Mouse (Mus musculus) lung, adult 2 months (tissue): ENCODE results near the gene Dlx6. TPM values are rescaled to one million over a fixed set of nuclear protein-coding genes. Genes with fewer than 3 reads are reported as not detected.

ENCODE experiments used
- DNase-seq: peaks from one replicate; pipeline ENCODE4 v3.0.0; 2022
- H3K4me1 ChIP-seq: fragments of 200-500 bp; 2 replicates; pipeline ENCODE4 v1.6.1; 2011; ENCODE audit warnings: low read length; ENCODE audit not compliant: control insufficient read depth, insufficient read depth
- H3K4me3 ChIP-seq: fragments of 200-500 bp; replicated peaks from 2 replicates; pipeline ENCODE3; 2011; ENCODE audit warnings: low read depth, mild to moderate bottlenecking, control low read depth, low read length; ENCODE audit errors: extremely low read depth
- CTCF ChIP-seq: fragments of 200-500 bp; IDR thresholded peaks from 2 replicates; pipeline ENCODE4 v1.5.1; 2011; ENCODE audit warnings: mild to moderate bottlenecking, low read length, control low read depth; ENCODE audit not compliant: insufficient read depth
- POLR2A ChIP-seq: fragments of 200-500 bp; IDR thresholded peaks from 2 replicates; pipeline ENCODE4 v1.6.1; 2011; ENCODE audit warnings: low read depth, mild to moderate bottlenecking, control low read depth, low read length, borderline replicate concordance; ENCODE audit errors: extremely low read depth
- WGBS: fragments of 180-500 bp; shearing (Covaris S2); methylation state at CpG from one replicate; pipeline ENCODE4 v1.1.7; 2018; 5-methylcytosine and 5-hydroxymethylcytosine counted together
- polyA plus RNA-seq: library from polyadenylated mRNA; depleted of rRNA; stranded (reverse); fragments of >200 nt; gene quantifications from 2 replicates; pipeline ENCODE4 v1.2.3, GENCODE M21; 2012

Gene Dlx6
- polyA plus RNA-seq, 1 experiment, result not detected

DNA sequence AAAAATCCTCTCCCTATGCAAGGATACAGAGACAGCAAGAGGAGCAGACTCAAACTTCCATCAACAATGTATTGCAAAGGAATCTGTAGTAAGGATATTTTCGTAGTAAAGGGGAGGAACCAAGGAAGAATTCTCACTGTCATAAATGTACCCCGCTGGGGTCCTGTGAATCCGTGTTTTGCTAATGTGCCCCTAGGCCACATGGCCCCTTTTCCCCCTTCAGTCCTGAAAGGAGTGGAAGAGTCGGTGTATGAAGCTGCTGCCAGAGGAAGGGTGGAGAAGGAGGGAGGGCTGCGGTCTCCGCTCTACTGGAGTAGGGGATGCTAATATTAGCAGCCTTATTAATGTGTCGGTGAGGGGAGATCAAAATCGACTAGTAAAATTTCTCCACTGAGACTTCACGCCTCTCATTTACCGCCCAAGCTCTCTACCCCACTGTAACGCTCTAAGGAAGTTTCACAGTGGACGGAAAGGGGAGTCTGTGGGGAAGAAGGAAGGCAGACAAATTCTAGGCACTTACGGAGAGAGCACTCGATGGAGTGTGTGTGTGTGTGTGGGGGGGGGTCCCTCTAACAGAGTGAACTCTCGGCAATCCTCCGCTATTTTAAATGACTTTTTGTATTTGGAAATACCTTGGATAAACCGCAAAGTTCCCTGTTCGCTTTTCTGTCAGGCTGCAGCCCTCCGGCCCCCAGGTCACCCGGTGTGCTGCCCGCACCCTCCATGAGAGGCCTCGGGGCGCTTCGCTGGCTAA, 17.4 kb downstream of the Dlx6 start:
- Histone ChIP-seq H3K4me1 (no peaks in the 10 kb centered on the region), H3K4me3 (no peak overlapping the region)
- DNase-seq, result no peak
- WGBS, result 2% methylated on average over 24 of the region's 24 CpGs
- TF ChIP-seq CTCF (no peak), POLR2A (no peak)

DNA sequence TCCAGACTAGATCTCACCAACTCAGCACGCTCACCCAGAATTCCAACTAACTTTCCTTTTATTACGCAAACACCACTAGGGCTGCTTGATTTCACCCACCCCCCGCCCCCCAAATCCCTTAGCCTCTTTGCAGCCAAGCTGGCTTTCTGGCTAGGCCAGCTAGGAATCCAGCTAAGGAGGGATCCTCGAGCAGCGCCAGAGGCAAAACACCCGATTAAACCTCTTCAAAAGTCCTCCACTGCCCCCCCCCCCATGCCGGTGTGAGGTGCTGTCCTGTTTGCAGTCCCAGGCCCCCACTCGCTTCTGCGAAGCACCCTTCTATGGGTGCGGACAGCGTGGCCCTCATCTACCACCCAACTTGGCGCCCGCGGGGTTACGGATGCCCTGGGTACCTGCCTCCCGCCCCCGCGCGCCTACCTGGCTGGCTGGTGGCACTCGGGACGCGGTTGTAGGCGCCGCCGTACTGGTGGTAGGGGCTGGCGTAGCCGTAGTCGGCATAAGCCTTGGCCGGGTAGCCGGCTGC, 18.0 kb downstream of the Dlx6 start:
- DNase-seq, result no peak
- WGBS, result 2% methylated on average over 30 of the region's 30 CpGs
- no peak overlapping the region for H3K4me3 ChIP-seq
- no peaks in the 10 kb centered on the region for H3K4me1 ChIP-seq
- no peak for TF ChIP-seq POLR2A

DNA sequence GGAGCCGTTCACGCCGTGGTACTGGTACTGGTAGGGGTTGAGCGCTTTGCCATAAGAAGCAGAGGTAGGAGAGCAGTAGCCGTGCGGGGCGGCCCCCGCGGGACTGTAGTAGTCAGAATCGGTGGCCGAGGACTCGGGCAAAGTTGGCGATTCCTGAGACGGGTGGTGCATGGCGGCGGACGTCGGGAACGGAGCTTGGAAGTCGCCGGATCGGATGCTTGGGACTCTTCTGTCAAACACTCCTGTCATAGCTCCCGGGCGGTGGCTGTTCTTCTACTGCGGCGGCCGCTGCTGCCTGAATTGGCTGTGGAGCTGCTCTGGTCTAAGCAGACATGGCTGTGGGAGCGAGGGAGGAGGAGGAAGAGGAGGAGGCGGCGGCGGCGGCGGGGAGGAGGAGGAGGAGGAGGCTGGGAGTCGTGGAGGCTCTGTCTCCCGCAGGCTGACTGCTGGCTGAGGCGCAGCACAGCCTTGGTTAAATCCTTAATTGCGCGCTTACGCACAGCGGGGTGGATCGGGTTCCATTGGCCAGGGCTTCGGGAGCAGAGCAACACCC, 18.6 kb downstream of the Dlx6 start, which contains the start of gene Dlx5:
Gene Dlx5 (minus strand): TSS at position 448 of the 553 bp plus-strand sequence.
- DNase-seq, result no peak
- H3K4me1 ChIP-seq, result no peaks in the 10 kb centered on the region
- WGBS, result 1% methylated on average over 41 of the region's 42 CpGs
- TF ChIP-seq POLR2A, result no peak
- no peak for TF ChIP-seq CTCF
- H3K4me3 ChIP-seq, result peak within 1 kb of the TSS; percentile 4

DNA sequence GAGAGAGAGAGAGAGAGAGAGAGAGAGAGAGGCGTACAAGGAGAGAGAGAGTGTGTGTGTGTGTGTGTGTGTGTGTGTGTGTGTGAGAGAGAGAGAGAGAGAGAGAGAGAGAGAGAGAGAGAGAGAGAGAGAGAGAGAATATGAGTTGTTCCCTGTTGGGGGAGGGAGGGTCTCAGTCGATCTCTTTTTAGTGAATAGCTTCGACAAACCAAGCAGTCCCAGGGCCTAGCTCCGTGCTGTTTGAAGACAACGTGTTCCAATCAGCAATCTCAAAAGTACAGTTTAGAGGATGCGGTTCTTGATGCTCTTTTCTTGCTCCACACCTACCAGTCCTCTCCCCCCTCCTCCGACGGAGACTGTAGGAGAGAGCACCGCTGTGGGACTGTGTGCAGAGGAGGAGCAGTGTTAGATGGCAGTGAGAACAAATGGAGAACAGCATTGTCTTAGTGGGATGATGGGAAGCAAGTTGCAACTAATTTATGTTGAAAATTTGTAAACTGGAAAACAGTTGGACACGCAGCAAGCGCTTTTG, 19.2 kb downstream of the Dlx6 start:
- Histone ChIP-seq H3K4me1 (no peaks in the 10 kb centered on the region), H3K4me3 (no peak overlapping the region)
- WGBS, result 16% methylated on average over 10 of the region's 11 CpGs
- DNase-seq, result no peak
- TF ChIP-seq POLR2A (no peak), CTCF (no peak)

DNA sequence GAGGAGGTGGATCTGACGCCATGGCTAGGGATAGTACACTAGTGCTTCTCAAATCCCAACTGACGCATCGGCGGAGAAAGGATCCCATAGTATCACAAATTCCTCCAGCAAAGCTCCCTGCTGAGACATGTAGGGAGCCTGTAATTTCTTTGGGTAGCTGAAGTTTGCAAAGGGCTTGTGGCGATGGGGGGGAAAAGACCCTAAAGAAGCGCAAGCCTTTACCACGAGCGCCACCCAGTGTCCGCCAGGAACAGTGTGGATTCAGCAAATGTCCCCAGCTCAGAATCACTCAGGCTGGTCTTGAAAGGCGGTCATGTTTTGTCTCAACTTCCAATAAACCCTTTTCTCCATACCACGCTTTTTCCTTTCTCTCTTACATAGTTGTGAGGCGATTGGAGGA, 21.8 kb downstream of the Dlx6 start:
- DNase-seq, result no peak
- Histone ChIP-seq H3K4me1 (no peaks in the 10 kb centered on the region), H3K4me3 (no peak overlapping the region)
- TF ChIP-seq POLR2A, result no peak
- TF ChIP-seq CTCF, result peak; percentile 68
- WGBS, result 11% methylated on average over 12 of the region's 12 CpGs

DNA sequence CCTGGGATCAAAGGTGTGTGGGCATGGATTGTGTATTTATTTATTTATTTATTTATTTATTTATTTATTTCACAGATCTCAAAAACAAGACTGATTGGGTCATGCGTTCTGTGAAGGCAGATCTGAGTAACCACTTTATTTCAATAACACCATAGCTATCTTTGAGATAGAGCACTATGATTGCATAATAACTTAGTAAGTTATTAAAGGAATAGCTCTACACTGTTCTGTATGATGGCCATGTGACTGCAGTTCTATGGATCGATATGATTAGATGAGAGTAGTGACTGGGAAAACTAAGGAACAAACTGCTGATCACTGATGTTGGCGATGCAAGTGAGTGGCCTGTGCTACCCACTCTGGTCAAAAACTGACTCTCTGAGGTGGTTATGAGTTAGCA, 23.1 kb downstream of the Dlx6 start:
- TF ChIP-seq CTCF (no peak), POLR2A (no peak)
- WGBS, result 69% methylated on average over 3 of the region's 3 CpGs
- DNase-seq, result no peak
- H3K4me3 ChIP-seq, result no peak overlapping the region
- H3K4me1 ChIP-seq, result no peaks in the 10 kb centered on the region

DNA sequence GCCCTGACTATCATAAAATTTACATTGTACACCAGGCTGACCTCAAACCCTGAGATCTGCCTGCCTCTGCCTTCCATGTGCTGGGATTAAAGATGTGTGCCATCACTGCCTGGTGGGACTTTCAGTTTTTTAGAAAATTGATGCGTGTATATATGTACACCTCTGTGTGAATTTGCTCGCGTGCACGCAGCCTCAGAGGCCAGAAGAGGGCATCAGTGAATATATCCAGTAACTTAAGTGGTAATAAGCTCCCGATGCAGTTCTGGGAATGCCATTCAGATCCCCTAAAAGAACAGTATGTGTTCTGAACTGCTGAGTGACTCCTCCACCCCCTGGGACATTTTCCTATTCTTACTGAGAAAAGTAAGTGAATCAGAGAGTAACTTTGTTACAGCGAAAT, 26.9 kb downstream of the Dlx6 start:
- no peaks in the 10 kb centered on the region for H3K4me1 ChIP-seq
- no peak overlapping the region for H3K4me3 ChIP-seq
- 59% methylated on average over 6 of the region's 6 CpGs for WGBS
- TF ChIP-seq POLR2A (no peak), CTCF (no peak)
- no peak for DNase-seq

DNA sequence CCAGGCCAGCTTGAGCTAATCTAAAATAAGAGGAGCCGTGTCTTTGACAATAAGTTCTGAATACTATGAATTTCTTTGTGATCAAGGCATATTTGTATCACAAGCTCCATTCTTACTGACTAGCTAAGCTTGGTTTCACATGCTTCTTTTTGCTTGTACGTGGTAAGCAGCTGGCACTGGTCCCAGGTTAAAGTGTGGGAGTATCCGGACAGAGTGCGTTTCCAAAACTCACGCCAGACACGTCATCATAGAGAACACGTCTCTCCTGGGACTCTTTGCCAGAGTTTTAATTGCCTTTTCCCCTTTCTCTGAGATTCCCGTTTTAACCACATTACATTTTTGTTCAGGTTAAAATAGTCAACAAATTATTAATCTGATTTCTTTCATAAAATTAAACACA, 46.5 kb downstream of the Dlx6 start:
- DNase-seq, result peak; percentile 10
- no peaks in the 10 kb centered on the region for H3K4me1 ChIP-seq
- no peak for TF ChIP-seq POLR2A
- no peak for TF ChIP-seq CTCF
- no peak overlapping the region for H3K4me3 ChIP-seq
- WGBS, result 39% methylated on average over 8 of the region's 8 CpGs

DNA sequence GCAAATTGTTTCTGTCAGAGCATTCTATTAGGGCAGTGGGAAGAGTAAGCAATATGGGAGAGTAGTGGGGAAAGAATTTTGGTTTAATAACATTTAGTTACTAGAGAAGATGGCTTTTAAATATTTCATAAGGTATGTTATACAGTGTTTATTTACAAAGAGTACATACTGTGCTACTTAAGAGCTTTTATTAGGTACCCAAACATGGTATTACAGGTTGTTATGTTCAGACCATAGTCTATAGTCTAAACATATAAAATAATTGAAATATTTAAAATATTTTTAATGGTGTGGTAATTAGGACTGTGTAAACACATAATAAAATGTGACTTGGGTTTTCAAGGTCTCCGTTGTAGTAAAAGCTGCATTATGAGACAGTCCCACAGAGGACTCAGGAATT, 51.2 kb downstream of the Dlx6 start:
- WGBS, result 78% methylated on average over 1 of the region's 1 CpGs
- no peak overlapping the region for H3K4me3 ChIP-seq
- DNase-seq, result no peak
- H3K4me1 ChIP-seq, result no peaks in the 10 kb centered on the region
- no peak for TF ChIP-seq POLR2A
- TF ChIP-seq CTCF, result no peak

DNA sequence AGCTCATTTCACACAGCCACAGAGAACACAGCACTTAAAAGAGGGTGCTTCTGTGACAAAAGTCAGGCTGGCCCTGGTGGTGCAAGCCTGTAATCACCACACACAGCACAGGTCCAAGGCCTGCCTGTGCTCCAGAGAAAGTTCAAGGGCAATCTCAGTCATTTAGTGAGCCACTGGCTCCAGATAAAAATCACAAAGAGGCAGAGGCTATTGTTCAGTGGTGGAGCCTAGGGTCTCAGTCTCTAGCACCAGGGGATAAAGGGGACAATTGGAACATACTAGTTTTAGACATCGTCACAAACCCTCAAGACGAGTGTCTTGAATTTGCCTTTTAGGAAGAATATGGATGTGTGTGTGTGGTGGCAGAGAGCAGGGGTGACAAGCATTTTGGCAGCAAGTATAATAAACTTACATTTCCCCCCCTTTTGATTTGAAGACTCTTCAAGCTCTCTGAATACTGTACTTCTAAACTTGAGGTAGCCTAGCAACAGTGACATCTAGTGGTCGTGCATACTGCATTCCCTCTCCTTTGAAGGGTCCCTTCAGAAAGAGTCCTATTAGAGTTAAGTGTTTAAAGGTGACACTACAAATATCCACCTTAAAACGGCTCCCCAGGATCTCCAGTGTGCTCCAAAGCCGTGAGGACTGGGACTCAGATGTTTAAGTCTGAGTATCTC, 51.9 kb downstream of the Dlx6 start:
- TF ChIP-seq POLR2A (no peak), CTCF (peak; percentile 1; the same call in 1 of the 2 replicates)
- Histone ChIP-seq H3K4me3 (no peak overlapping the region), H3K4me1 (no peaks in the 10 kb centered on the region)
- WGBS, result 29% methylated on average over 5 of the region's 5 CpGs
- no peak for DNase-seq
